Mouse (Mus musculus) layer of hippocampus, adult 6 months (tissue): Measurements from ENCODE around the gene Kctd13. TPM values are rescaled to one million over a fixed set of nuclear protein-coding genes. Genes with fewer than 3 reads are reported as not detected.

Experiments
- long read RNA-seq, 2 experiments: library from polyadenylated mRNA; unstranded; transcript quantifications; one replicate each; pipeline ENCODE4 v2.0.0; 2019 to 2020
- polyA plus RNA-seq: library from polyadenylated mRNA; unstranded; fragments of <200 nt; fragmentation: Nextera tagmentation; gene quantifications from 2 replicates; pipeline ENCODE4 v1.2.3, GENCODE M21; 2021

Kctd13 gene
- 262 and 282 TPM in 2 replicates for polyA plus RNA-seq
- long read RNA-seq, experiment 1, transcript Kctd13-202 (2 exons, 378 nt), result minor isoform, 14 of 438 reads
- long read RNA-seq, experiment 1, transcript Kctd13-201 (6 exons, 1,676 nt), result major isoform, 406 of 438 reads
- long read RNA-seq, experiment 1, partial matches to known transcripts, result 6 of 438 reads
- long read RNA-seq, experiment 1, other reads (novel, unspliced or antisense), result 12 of 438 reads
- long read RNA-seq, experiment 2, transcript Kctd13-201 (6 exons, 1,676 nt), result major isoform, 1,126 of 1,180 reads
- long read RNA-seq, experiment 2, transcript Kctd13-202 (2 exons, 378 nt), result minor isoform, 10 of 1,180 reads
- long read RNA-seq, experiment 2, partial matches to known transcripts, result 4 of 1,180 reads
- long read RNA-seq, experiment 2, other reads (novel, unspliced or antisense), result 40 of 1,180 reads

DNA sequence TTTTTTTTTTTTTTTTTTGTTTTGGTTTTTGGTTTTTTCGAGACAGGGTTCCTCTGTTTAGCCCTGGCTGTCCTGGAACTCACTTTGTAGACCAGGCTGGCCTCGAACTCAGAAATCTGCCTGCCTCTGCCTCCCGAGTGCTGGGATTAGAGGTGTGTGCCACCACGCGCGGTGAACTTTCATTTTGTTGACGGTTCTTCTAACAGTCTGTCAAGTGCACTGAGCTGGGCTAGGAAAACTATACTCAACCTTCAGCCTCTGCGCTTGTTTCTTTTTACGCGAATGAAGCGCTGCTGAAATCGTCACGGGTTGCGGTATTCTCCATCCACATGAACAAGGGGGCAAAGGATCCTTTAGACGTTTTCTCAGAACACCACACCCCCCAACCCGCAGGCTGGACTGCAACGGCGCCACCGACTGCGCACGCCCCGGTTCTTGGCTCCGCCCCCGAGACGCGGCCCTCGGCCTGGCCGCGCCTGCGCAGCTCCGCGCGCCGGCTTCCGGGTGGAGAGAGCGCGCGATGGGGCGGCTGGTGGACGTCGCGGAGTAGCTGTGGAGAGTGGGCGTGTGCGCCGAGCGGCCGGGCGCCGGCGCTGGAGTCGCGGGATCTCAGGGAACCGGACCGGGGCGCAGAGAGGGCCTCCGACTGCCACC is at the start of gene Kctd13:
TSS of gene Kctd13 (plus strand) at position 496 of the 654 bp plus-strand sequence.

DNA sequence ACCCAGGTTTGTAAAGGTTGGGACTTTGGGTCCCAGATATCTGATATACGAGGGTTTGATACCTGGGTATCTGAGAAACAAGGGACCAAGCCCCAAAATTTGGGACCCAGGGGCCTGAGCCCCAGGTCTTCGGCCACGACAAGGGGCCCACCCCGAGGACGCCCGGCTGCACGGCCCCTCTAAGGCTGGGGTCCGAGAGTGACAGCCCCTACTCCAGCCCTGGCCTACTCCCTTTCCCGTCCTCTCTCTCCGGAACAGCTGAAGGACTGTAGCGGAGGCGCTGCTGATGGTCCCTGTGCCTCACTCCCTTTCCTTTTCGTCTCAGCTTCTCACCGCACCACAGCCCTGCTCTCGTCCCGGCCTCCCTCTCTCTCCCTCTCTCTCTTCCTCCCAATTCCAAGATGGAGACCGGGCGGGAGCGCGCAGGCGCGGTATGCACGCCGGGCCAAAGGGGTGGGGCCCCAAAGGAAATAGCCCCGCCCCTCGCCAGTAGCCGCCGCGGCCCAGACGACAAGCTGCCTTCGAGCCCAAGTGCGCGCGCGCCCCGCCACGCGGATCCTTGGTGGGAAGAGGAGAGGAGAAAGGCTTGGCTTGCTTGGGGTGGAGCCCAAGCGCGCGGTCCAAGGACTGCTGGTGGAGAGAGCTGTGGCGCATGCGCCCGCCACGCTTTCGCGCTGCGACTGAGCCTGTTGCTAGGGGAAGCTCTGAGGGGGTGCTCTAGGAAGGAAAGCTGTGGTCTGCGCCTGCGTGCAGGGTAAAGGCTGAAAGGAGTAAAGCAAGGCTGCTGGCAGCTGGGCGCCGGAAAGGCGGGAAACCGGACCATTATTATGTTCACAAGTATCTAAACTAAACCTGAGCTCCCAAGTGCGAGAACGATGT is 44.2 kb upstream of the Kctd13 start, which contains the start of gene Taok2:
TSS of gene Taok2 (minus strand) at position 418 of the 879 bp plus-strand sequence.

DNA sequence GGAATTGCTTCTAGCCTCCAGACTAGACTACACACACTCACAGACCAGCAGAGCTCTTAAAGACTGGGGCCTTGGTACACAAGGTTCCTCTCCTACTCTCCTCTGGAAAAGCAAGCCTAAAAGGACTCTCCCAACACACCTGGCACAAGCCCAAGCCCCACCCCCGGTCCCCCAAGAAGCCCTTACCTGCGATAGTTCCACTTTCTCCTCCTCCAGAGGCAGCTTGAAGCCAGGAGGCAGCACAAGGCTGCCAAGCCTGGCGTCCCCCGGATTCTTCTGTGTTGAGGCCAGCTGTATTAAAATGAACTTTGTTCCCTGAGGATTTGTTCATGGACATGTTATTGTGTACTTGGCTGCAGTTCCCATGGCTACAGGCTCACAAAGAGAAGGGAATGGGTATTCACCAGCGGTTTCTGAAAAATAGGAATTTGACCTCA is 6.0 kb upstream of the Kctd13 start, which contains the start of gene Tmem219:
TSS of gene Tmem219 (minus strand) at position 294 of the 437 bp plus-strand sequence.

DNA sequence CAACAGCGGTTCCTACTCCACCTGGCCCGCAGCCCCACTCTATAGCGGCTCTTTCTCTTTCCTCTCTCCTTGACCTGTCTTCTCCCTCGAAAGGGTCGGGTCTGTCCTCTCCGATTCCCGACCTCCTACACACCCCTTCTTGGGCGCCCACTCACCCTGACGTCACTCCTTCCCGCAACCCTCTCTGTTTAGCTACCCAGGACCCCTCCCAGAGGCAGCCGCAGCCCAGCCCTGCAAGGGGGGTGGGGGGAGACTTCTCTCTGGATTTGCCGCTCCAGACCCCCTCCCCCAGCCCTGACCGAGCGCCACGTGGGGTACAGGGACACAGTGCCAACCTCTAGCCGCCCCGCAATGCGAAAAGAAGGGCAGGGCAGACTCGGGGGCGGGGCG is 20.7 kb downstream of the Kctd13 start, which contains the start of gene Asphd1:
TSS of gene Asphd1 (minus strand) at position 180 of the 390 bp plus-strand sequence.

DNA sequence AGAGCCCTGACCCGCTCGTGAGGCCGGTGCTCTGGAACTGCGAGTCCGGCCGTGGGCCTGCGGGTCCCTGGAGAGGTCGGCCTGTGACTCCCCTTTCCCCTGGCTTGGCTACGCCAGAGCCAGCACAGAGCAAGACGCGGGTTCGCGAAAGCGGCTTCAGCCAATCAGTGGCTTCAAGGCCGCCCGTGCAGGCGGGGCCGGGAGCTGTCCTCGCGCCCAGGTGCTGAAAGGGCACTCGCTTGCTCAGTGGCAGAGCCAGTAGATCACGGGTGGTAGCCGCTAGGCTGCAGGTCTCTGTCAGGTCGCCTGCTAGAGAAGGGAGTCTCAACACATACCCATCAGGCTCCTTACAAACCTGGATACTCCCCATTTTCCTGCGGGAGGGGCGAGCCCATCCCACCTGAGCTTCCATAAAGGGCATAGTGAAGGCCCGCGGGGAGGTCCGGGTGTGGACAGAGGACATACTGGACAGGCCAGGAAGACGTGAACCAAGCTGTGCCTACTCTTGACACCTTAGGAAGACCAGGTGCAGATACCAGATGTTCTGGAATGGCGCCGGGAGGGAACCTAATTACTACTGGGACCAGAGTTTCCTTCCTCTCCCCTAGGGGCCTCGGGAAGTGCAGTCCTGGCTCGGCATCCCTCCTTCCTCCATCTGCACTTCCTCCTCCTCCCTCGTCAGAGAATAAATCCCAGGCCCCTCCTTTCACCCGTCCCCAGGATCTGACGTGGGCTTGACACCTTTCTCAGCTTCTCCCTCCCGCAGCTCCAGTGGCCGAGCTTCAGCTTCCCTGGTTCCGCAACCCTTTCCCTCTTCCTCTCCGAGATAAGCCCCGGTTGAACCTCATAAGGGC is 21.3 kb downstream of the Kctd13 start, which contains the start of gene Sez6l2:
TSS of gene Sez6l2 (plus strand) at position 771 of the 854 bp plus-strand sequence.

DNA sequence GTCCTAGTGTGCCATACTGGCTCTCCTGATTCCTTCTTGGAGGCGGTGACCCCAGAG is 47.0 kb downstream of the Kctd13 start, which contains the start of gene Cdipt:
TSS of gene Cdipt (plus strand) at position 22 of the 57 bp plus-strand sequence.

DNA sequence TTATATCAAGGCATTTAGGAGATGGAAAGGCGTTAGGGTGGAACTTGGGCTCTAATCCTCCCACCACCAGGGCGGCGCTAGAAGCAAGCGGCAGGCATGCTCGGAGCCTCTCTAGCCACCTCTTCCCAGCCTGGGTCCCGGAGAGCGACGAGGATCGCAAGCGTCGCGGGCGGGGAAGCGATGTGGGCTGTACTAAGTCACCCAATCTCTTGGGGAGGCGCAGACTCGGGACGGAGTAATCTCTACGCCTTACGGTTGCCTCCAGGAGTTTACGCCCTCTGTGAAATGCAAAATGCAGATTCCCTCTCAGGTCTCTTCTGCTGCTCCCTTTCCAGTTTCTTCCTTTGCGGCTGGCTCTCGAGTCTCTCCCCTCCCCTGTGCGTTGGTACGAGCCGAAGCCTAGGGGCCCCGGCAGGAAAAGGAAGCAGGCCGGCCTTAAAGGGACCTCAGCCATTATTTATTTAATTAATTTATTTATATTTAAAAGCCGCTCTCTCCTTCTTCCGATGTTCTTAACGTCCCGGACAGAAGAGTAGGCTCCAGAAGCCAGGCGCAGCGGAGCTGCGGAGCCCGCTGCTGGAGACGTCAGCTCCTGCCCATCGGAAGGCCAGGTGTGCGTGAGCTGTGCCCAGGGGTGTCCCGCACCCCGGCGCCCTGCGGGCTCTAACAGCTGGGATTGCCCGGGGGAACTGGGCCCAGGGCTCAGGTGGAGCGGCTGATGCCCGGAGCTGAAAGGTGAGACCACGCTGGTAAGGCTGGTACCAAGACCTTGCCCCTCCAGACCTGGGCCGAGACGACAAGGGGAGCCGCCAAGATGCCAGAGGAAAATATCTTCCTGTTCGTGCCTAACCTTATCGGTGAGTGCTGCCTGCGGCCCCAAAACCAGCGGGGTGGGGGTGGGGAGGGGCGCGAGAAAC is 47.5 kb downstream of the Kctd13 start, which contains the start of gene Cdiptos:
TSS of gene Cdiptos (minus strand) at position 149 of the 917 bp plus-strand sequence.

Other genes starting within 250 kb of the Kctd13 start
- 280 and 281 TPM in 2 replicates for gene Bola2, start 233.5 kb upstream of the Kctd13 start, polyA plus RNA-seq
- gene Slx1b, start 233.1 kb upstream of the Kctd13 start, polyA plus RNA-seq, result 6.3 and 7.9 TPM in 2 replicates
- 113 and 139 TPM in 2 replicates for gene Coro1a, start 221.1 kb upstream of the Kctd13 start, polyA plus RNA-seq
- gene Mapk3, start 169.3 kb upstream of the Kctd13 start, polyA plus RNA-seq, result 44.9 and 49.7 TPM in 2 replicates
- gene Gdpd3, start 162.5 kb upstream of the Kctd13 start, polyA plus RNA-seq, result 0.65 TPM in 1 of 2 replicates, not detected in the other
- gene Ypel3, start 151.9 kb upstream of the Kctd13 start, polyA plus RNA-seq, result 240 and 274 TPM in 2 replicates
- gene Tbx6, start 147.4 kb upstream of the Kctd13 start, polyA plus RNA-seq, result not detected in 2 replicates
- gene Ppp4c, start 136.4 kb upstream of the Kctd13 start, polyA plus RNA-seq, result 52.4 and 61.8 TPM in 2 replicates
- 4.4 and 5.3 TPM in 2 replicates for gene Fam57b, start 131.2 kb upstream of the Kctd13 start, polyA plus RNA-seq
- gene 4930451I11Rik, start 97.2 kb upstream of the Kctd13 start, polyA plus RNA-seq, result not detected in 2 replicates
- 6.7 and 7.2 TPM in 2 replicates for gene Doc2a, start 81.5 kb upstream of the Kctd13 start, polyA plus RNA-seq
- 2.4 and 3.8 TPM in 2 replicates for gene Hirip3, start 66.9 kb upstream of the Kctd13 start, polyA plus RNA-seq
- gene Ino80e, start 66.5 kb upstream of the Kctd13 start, polyA plus RNA-seq, result 46.0 and 48.1 TPM in 2 replicates
- 8.2 and 10.1 TPM in 2 replicates for gene Taok2, start 44.2 kb upstream of the Kctd13 start, polyA plus RNA-seq
- 28.6 and 32.5 TPM in 2 replicates for gene Tmem219, start 6.0 kb upstream of the Kctd13 start, polyA plus RNA-seq
- gene Asphd1, start 20.7 kb downstream of the Kctd13 start, polyA plus RNA-seq, result 10.4 and 12.0 TPM in 2 replicates
- 70.3 and 76.4 TPM in 2 replicates for gene Sez6l2, start 21.7 kb downstream of the Kctd13 start, polyA plus RNA-seq
- gene Cdipt, start 47.0 kb downstream of the Kctd13 start, polyA plus RNA-seq, result 205 and 220 TPM in 2 replicates
- gene Cdiptos, start 47.2 kb downstream of the Kctd13 start, polyA plus RNA-seq, result 0.46 and 0.93 TPM in 2 replicates
- 4.2 and 5.5 TPM in 2 replicates for gene Mvp, start 85.7 kb downstream of the Kctd13 start, polyA plus RNA-seq
- gene Pagr1b, start 87.6 kb downstream of the Kctd13 start, polyA plus RNA-seq, result 0.55 TPM in 1 of 2 replicates, not detected in the other
- 28.6 and 49.8 TPM in 2 replicates for gene Pagr1a, start 88.5 kb downstream of the Kctd13 start, polyA plus RNA-seq
- 8.1 and 19.3 TPM in 2 replicates for gene Gm42742, start 92.2 kb downstream of the Kctd13 start, polyA plus RNA-seq
- 96.1 and 120 TPM in 2 replicates for gene Prrt2, start 92.3 kb downstream of the Kctd13 start, polyA plus RNA-seq
- gene Maz, start 98.2 kb downstream of the Kctd13 start, polyA plus RNA-seq, result 5.6 and 7.1 TPM in 2 replicates
- gene Kif22, start 113.6 kb downstream of the Kctd13 start, polyA plus RNA-seq, result 15.6 and 17.6 TPM in 2 replicates
- gene Zg16, start 158.4 kb downstream of the Kctd13 start, polyA plus RNA-seq, result not detected in 2 replicates
- gene AI467606, start 162.5 kb downstream of the Kctd13 start, polyA plus RNA-seq, result 1.8 and 2.1 TPM in 2 replicates
- gene Qprt, start 193.3 kb downstream of the Kctd13 start, polyA plus RNA-seq, result 0.89 and 0.97 TPM in 2 replicates
- gene Spn, start 208.9 kb downstream of the Kctd13 start, polyA plus RNA-seq, result 0.06 TPM in 1 of 2 replicates, not detected in the other